Mouse (Mus musculus) heart, embryonic 11.5 days (tissue): ENCODE results near the gene Rpp14. TPM values are rescaled to one million over a fixed set of nuclear protein-coding genes. Genes with fewer than 3 reads are reported as not detected.
A peak's percentile ranks its signal among the peaks of the same experiment; 100 is the strongest.

Experiments
- ATAC-seq: fragments of 200-750 bp; cut with Nextera tagmentation; replicated peaks from 2 replicates; pipeline ENCODE4 v1.8.0; 2017; ENCODE audit warnings: moderate library complexity; ENCODE audit not compliant: insufficient number of reproducible peaks, low FRiP score, low TSS enrichment
- H3K27ac ChIP-seq: fragments of 300-500 bp; sonication (generic); 2 replicates; pipeline ENCODE4 v1.5.1; 2014; ENCODE audit warnings: mild to moderate bottlenecking, low read depth, low read length
- H3K27me3 ChIP-seq: fragments of 300-500 bp; sonication (generic); 2 replicates; pipeline ENCODE4 v1.6.1; 2014; ENCODE audit warnings: mild to moderate bottlenecking, low read length, mixed read lengths; ENCODE audit not compliant: control insufficient read depth, insufficient read depth
- H3K36me3 ChIP-seq: fragments of 300-500 bp; sonication (generic); 2 replicates; pipeline ENCODE4 v1.6.1; 2014; ENCODE audit warnings: mild to moderate bottlenecking, low read length, moderate library complexity, mixed read lengths; ENCODE audit not compliant: control insufficient read depth, insufficient read depth
- H3K4me1 ChIP-seq: fragments of 300-500 bp; sonication (generic); 2 replicates; pipeline ENCODE4 v1.6.1; 2014; ENCODE audit warnings: low read length; ENCODE audit not compliant: control insufficient read depth, insufficient read depth
- H3K4me2 ChIP-seq: fragments of 300-500 bp; sonication (generic); 2 replicates; pipeline ENCODE4 v1.6.1; 2014; ENCODE audit warnings: mild to moderate bottlenecking, moderate library complexity
- H3K4me3 ChIP-seq: fragments of 300-500 bp; sonication (generic); 2 replicates; pipeline ENCODE4 v1.5.1; 2014; ENCODE audit warnings: low read depth, low read length
- H3K9ac ChIP-seq: fragments of 300-500 bp; sonication (generic); 2 replicates; pipeline ENCODE4 v1.6.1; 2014; ENCODE audit warnings: mild to moderate bottlenecking, low read depth, low read length, moderate library complexity
- H3K9me3 ChIP-seq: fragments of 300-500 bp; sonication (generic); replicated peaks from 2 replicates; pipeline ENCODE4 v1.6.1; 2016; ENCODE audit warnings: low read length; ENCODE audit not compliant: control insufficient read depth
- WGBS: fragments of 180-500 bp; shearing (Covaris S2); extraction: QIAGEN DNeasy Blood & Tissue Kit; methylation state at CpG from one replicate; pipeline ENCODE4 v1.1.7; 2014; ENCODE audit not compliant: insufficient replicate concordance; 5-methylcytosine and 5-hydroxymethylcytosine counted together
- polyA plus RNA-seq: library from polyadenylated mRNA; unstranded; fragments of >200 nt; fragmentation: Nextera tagmentation; extraction: Ambion mirVana; gene quantifications from 2 replicates; pipeline ENCODE4 v1.2.1, GENCODE M21; 2014

Rpp14 gene
- polyA plus RNA-seq, 1 experiment from 2014 or later: 43.5 TPM

DNA sequence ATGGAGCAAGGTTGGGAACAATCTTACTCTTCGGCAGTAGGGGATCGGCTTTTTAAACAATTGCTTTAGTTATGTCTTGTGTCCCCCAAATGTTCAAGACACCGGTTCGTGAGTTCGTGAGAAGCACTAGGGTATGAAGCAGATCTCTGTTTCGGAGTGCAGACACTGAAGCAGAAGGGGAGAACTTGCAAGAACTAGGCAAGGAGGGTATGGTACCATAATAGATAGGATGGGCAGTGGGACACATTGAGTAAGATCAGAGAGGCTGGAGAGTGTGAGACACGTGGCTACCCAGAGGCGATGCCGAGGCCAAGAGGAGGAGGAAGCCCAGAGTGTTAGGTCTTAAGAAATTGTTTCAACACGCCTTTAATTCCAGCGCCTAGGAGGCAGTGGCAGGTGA, 551 bp downstream of the Rpp14 start:
- peak overlapping the region; percentile 72 for H3K4me3 ChIP-seq
- no peak for ATAC-seq
- peak overlapping the region; percentile 82 for H3K9ac ChIP-seq
- H3K4me2 ChIP-seq: peak overlapping the region; percentile 90
- no peaks in the 10 kb centered on the region for H3K27me3 ChIP-seq
- peaks cover 4% of the 10 kb centered on the region for H3K36me3 ChIP-seq
- H3K9me3 ChIP-seq: no peaks in the 10 kb centered on the region
- H3K27ac ChIP-seq: peak overlapping the region; percentile 95
- H3K4me1 ChIP-seq: peaks cover 6% of the 10 kb centered on the region; the same call in 1 of the 2 replicates
- WGBS: 4% methylated on average over 11 of the region's 11 CpGs

DNA sequence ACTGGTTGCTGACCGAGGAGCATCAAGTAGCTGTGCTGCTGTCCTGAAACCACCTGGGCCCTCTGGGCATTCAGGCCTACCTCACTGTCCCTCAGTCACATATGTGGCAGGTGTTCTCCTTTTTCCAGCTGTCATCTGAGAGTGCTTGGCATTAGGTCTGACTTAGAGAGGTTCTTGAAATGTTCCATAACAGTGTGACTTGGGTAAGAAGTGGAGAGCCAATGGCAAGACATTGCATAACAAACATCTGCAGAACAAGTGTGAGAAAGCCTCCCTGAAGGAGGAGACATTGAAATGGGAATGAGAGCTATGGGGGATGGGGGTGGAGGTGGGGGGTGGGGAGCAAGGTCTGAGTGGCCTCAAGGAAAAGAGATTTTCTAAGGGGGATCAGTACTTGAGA, 2.8 kb downstream of the Rpp14 start:
- H3K36me3 ChIP-seq: peaks cover 9% of the 10 kb centered on the region
- 84% methylated on average over 1 of the region's 1 CpGs for WGBS
- H3K4me2 ChIP-seq: no peak overlapping the region
- no peaks in the 10 kb centered on the region for H3K9me3 ChIP-seq
- no peak overlapping the region for H3K27ac ChIP-seq
- H3K27me3 ChIP-seq: no peaks in the 10 kb centered on the region
- H3K4me3 ChIP-seq: no peak overlapping the region
- H3K9ac ChIP-seq: no peak overlapping the region
- ATAC-seq: no peak
- peaks cover 6% of the 10 kb centered on the region; the same call in 1 of the 2 replicates for H3K4me1 ChIP-seq

DNA sequence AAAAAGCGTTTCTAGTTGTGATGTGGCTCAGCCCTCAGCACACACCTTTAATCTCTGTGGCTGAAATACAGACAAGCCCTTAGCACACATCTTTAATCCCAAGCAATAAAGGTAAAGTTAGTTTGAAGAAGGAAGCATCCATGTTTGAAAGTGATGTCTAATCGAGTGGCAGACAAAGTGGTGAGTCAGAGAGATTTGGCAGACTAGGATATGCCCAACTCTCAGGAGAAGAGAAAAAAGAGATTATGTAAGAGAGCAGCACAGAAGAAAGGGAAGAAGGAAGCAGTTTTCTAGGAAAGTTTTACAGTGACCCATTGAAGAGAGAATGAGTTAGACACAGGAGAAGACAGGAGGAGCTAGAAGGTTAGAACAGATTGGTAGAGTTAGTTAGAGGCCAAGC, 8.8 kb downstream of the Rpp14 start:
- H3K36me3 ChIP-seq: peaks cover 18% of the 10 kb centered on the region
- no peak overlapping the region for H3K9ac ChIP-seq
- no peaks in the 10 kb centered on the region for H3K9me3 ChIP-seq
- no peak overlapping the region for H3K4me2 ChIP-seq
- no peak overlapping the region for H3K4me3 ChIP-seq
- H3K27me3 ChIP-seq: no peaks in the 10 kb centered on the region
- no peak for ATAC-seq
- 97% methylated on average over 2 of the region's 2 CpGs for WGBS
- no peak overlapping the region for H3K27ac ChIP-seq
- no peaks in the 10 kb centered on the region for H3K4me1 ChIP-seq

DNA sequence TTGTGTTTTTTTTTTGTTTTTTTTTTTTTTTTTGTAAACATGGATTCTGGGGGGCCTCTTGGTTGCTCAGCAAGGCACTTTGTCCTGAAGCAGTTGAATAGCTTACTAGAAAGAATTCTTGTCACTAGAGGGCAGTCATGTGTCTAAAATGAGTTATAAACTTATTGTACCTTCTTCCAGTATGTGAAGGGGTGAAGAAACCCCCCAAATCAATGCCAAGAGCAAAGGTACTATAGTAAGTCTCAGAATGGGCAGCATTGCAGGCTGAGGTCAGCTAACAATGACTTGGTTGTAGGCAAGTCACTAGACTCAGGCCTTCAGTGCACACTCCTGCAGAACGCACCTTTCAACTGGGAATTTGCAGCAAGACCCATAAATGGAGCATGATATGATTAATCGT, 12.4 kb downstream of the Rpp14 start:
- H3K9ac ChIP-seq: no peak overlapping the region
- no peak overlapping the region for H3K4me3 ChIP-seq
- peaks cover 9% of the 10 kb centered on the region for H3K36me3 ChIP-seq
- ATAC-seq: no peak
- no peak overlapping the region for H3K4me2 ChIP-seq
- no peak overlapping the region for H3K27ac ChIP-seq
- no peaks in the 10 kb centered on the region for H3K9me3 ChIP-seq
- WGBS: 86% methylated on average over 2 of the region's 2 CpGs
- H3K27me3 ChIP-seq: no peaks in the 10 kb centered on the region
- peaks cover under 1% of the 10 kb centered on the region for H3K4me1 ChIP-seq

DNA sequence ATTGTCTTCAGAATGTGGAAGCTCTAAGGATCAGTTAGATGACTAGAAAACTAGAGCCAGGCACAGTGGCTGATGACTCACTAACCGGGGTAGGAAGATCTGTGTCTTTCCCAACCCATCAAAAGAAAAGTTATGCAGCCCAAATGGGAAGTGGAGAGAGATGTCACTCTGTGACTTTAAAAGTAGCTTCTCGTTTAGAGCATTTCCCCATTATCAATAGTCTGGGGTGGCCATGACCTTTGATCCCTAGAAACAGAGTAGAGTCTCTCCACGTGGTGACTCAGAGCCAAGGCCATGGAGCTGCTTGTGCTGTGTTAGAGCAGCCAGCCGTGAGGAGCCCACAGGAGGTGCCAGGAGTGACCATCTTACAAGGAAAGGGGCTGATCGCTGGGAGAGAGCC, 13.3 kb downstream of the Rpp14 start:
- H3K9me3 ChIP-seq: no peaks in the 10 kb centered on the region
- peaks cover 3% of the 10 kb centered on the region for H3K4me1 ChIP-seq
- no peaks in the 10 kb centered on the region for H3K27me3 ChIP-seq
- no peak overlapping the region for H3K27ac ChIP-seq
- H3K4me2 ChIP-seq: no peak overlapping the region
- peaks cover 9% of the 10 kb centered on the region for H3K36me3 ChIP-seq
- WGBS: 52% methylated on average over 5 of the region's 5 CpGs
- H3K4me3 ChIP-seq: no peak overlapping the region
- no peak for ATAC-seq
- H3K9ac ChIP-seq: no peak overlapping the region

DNA sequence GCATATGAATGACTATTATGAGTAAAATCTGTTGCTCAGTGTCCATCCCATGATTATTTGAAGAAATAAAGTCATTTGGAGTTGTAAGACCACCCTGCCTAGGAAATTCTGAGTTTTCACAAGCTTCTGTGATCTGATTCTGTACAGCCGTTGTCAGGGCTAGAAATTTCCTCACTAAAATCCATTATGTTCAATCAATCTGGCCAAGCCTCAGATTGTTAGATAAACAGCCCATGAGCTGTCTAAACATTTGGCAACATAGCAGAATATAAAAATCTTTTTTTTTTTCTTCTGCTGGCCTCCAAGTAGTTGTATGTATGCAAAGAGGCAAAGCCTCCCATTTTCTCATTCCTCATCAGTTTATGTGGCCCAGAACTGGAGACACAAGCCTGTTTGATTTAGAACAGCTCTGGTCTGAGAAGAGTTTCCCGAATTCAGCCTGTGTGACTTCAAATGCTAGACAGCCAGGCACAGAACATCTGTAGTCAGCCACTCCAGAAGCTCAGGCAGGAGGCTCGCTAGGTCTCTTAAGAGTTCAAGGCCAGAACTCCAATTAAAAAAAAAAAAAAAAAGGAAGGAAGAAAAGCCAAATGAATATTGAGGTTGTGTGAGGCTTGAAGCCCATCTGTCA, 14.9 kb downstream of the Rpp14 start:
- H3K9me3 ChIP-seq: no peaks in the 10 kb centered on the region
- no peaks in the 10 kb centered on the region for H3K27me3 ChIP-seq
- no peak for ATAC-seq
- no peak overlapping the region for H3K9ac ChIP-seq
- H3K4me2 ChIP-seq: no peak overlapping the region
- 52% methylated on average over 3 of the region's 3 CpGs for WGBS
- no peak overlapping the region for H3K4me3 ChIP-seq
- peaks cover under 1% of the 10 kb centered on the region; the same call in 1 of the 2 replicates for H3K36me3 ChIP-seq
- peaks cover 3% of the 10 kb centered on the region for H3K4me1 ChIP-seq
- no peak overlapping the region for H3K27ac ChIP-seq

DNA sequence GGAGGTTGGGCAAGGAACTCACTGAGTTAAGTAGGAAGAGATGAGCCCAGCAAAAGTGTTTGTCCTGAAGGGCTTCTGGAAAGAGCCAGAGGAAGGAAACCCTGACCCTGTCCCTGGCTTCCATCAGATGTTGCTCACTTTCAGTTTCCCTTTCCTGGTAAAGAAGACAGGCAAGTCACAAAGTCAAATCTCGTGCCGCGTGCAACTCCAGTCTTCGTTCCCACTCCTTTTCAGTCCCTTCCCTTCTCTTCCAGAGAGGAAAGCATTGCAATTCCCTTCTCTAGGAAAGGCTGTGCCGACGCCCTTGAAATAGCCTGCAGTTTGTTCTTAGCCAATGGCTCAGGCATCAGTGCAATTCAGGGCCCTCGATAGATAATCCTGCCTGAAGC, 15.4 kb downstream of the Rpp14 start:
- no peaks in the 10 kb centered on the region for H3K9me3 ChIP-seq
- H3K27ac ChIP-seq: no peak overlapping the region
- WGBS: 55% methylated on average over 7 of the region's 7 CpGs
- H3K36me3 ChIP-seq: no peaks in the 10 kb centered on the region
- H3K9ac ChIP-seq: no peak overlapping the region
- H3K27me3 ChIP-seq: no peaks in the 10 kb centered on the region
- H3K4me2 ChIP-seq: no peak overlapping the region
- H3K4me3 ChIP-seq: no peak overlapping the region
- no peak for ATAC-seq
- peaks cover 3% of the 10 kb centered on the region for H3K4me1 ChIP-seq

DNA sequence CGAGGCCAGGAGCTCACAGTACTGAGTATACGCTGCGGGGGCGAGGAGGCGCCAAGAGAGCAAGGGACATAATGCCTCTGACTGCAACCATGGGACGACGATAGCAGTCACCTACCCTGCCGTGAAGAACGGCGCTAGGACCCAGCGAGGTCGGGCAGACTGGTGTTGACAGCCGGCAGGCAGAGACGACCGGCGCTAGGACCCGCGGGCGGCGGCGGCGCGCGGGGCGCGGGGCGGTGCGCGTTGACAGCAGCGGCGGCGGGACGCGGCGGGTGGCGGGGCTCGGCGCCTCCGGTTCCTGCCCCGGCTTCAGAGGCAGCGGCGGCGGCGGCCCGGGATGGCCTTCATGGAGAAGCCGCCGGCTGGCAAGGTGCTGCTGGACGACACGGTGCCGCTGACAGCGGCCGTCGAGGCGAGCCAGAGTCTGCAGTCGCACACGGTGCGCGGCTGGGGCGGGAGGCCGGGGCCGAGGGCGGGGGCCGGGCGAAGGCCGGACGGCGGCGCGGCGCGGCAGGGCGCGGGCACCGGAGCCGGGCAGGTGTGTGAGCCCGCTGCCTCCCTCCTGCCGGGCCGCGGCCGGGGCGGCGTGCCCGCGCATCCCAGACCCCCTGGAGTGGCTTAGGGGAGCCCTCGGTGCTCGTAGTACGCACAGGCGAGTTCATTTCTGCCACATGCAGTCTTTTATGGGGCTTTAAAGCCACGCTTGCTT, 18.0 kb downstream of the Rpp14 start, which contains the start of gene Pxk:
TSS of gene Pxk (plus strand) at position 234 of the 709 bp plus-strand sequence.
- Histone ChIP-seq H3K4me3 (peak within 1 kb of the TSS; percentile 70), H3K27me3 (no peaks in the 10 kb centered on the region), H3K9ac (peak within 1 kb of the TSS; percentile 75), H3K4me2 (peak within 1 kb of the TSS; percentile 74), H3K27ac (peak within 1 kb of the TSS; percentile 46; the same call in 1 of the 2 replicates), H3K4me1 (peaks cover 3% of the 10 kb centered on the region), H3K9me3 (no peaks in the 10 kb centered on the region), H3K36me3 (no peaks in the 10 kb centered on the region)
- under 1% methylated on average over 74 of the region's 89 CpGs for WGBS
- peak; percentile 92 for ATAC-seq

DNA sequence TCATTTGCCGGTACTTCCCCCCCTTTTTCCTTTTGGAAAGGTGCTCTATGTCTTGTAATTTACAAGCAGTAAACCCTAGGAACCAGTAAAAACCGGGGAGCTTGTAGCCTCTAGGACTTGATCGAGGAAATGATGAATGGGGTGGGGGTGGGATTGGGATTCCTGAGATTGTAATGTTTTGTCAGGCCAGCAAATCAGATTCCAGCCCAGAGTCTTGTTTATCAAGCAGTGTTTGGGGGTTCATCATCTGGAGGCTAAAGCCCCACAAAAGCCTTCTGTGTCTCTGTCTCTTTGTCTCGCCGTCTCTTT, 18.5 kb downstream of the Rpp14 start:
- no peaks in the 10 kb centered on the region for H3K27me3 ChIP-seq
- no peaks in the 10 kb centered on the region for H3K9me3 ChIP-seq
- H3K27ac ChIP-seq: peak overlapping the region; percentile 46; the same call in 1 of the 2 replicates
- WGBS: 6% methylated on average over 5 of the region's 5 CpGs
- H3K9ac ChIP-seq: peak overlapping the region; percentile 75
- H3K4me2 ChIP-seq: peak overlapping the region; percentile 74
- H3K4me1 ChIP-seq: peaks cover 3% of the 10 kb centered on the region
- no peak for ATAC-seq
- peak overlapping the region; percentile 70 for H3K4me3 ChIP-seq
- H3K36me3 ChIP-seq: no peaks in the 10 kb centered on the region
